Mouse (Mus musculus) right cerebral cortex, postnatal 4 days (tissue): ENCODE results near the gene Echdc3.

Source experiments
- DNase-seq: peaks from one replicate; pipeline ENCODE4 v3.0.0-alpha.2; 2022

Echdc3 gene

GRCm38 (mm10) chr2:6220141-6220805, 7.4 kb upstream of the Echdc3 start:
- DNase-seq, result peak; percentile 86

- DNase-seq, result no peak
Measured at GRCm38 (mm10) chr2:6212327-6212723, 508 bp downstream of the Echdc3 start.

- DNase-seq, result no peak
Measured at GRCm38 (mm10) chr2:6210840-6211239, 2.0 kb downstream of the Echdc3 start.

GRCm38 (mm10) chr2:6209746-6210145, 3.1 kb downstream of the Echdc3 start:
- no peak for DNase-seq

GRCm38 (mm10) chr2:6209116-6209515, 3.7 kb downstream of the Echdc3 start:
- DNase-seq, result no peak

- no peak for DNase-seq
Measured at GRCm38 (mm10) chr2:6207736-6208135, 5.1 kb downstream of the Echdc3 start.

GRCm38 (mm10) chr2:6196363-6196973, 16.4 kb downstream of the Echdc3 start:
- DNase-seq, result no peak

GRCm38 (mm10) chr2:6195468-6196239, 17.2 kb downstream of the Echdc3 start:
- DNase-seq, result no peak

- DNase-seq, result no peak
Measured at GRCm38 (mm10) chr2:6194497-6194896, 18.3 kb downstream of the Echdc3 start.

- no peak for DNase-seq
Measured at GRCm38 (mm10) chr2:6193591-6193973, 19.3 kb downstream of the Echdc3 start.

GRCm38 (mm10) chr2:6192820-6193590, 19.8 kb downstream of the Echdc3 start:
- peak; percentile 61 for DNase-seq

GRCm38 (mm10) chr2:6190036-6190435, 22.8 kb downstream of the Echdc3 start:
- DNase-seq, result no peak

GRCm38 (mm10) chr2:6189675-6189998, 23.2 kb downstream of the Echdc3 start:
- DNase-seq, result no peak

- no peak for DNase-seq
Measured at GRCm38 (mm10) chr2:6188891-6189674, 23.8 kb downstream of the Echdc3 start.

- no peak for DNase-seq
Measured at GRCm38 (mm10) chr2:6187418-6187817, 25.4 kb downstream of the Echdc3 start.

GRCm38 (mm10) chr2:6186913-6187312, 25.9 kb downstream of the Echdc3 start:
- DNase-seq, result no peak

GRCm38 (mm10) chr2:6179749-6180117, 33.1 kb downstream of the Echdc3 start:
- no peak for DNase-seq

GRCm38 (mm10) chr2:6178901-6179748, 33.7 kb downstream of the Echdc3 start:
- no peak for DNase-seq

GRCm38 (mm10) chr2:6173013-6173412, 39.8 kb downstream of the Echdc3 start:
- no peak for DNase-seq

GRCm38 (mm10) chr2:6168560-6168959, 44.3 kb downstream of the Echdc3 start:
- DNase-seq, result no peak

- peak; percentile 82 for DNase-seq
Measured at GRCm38 (mm10) chr2:6167843-6168558, 44.8 kb downstream of the Echdc3 start.
